Mouse (Mus musculus): ENCODE data around the gene Lcn8.

Lcn8 gene

DNA sequence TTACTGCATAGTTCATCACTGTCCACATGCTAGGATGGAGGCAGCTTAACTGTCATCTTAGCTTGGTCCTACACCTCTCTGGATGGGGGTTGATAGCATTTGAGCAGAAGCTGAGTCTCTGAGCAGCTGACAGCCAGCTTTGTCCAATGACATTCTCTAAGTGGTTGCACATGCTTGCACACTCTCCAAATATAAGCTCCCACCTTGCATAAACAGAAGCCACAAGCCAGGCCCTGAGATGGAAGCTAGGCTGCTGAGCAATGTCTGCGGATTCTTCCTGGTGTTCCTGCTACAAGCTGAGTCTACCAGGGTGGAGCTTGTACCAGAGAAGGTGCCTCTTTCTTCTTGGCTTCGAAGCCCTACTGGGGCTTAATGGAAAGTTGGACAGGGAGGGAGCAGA is at the start of gene Lcn8:
Gene Lcn8 (plus strand): TSS at position 219 of the 400 bp plus-strand sequence.
- DNase-seq (ENCODE audit: low spot score in 2 of 2), result no peak

- DNase-seq (ENCODE audit: low spot score in 2 of 2), result peak; percentile 88 to 90
Observed at GRCm38 (mm10) chr2:25607761-25608622, 44.9 kb upstream of the Lcn8 start, which contains the start of gene Rabl6. TSS of gene Rabl6 (minus strand) at chr2:25608521.

DNA sequence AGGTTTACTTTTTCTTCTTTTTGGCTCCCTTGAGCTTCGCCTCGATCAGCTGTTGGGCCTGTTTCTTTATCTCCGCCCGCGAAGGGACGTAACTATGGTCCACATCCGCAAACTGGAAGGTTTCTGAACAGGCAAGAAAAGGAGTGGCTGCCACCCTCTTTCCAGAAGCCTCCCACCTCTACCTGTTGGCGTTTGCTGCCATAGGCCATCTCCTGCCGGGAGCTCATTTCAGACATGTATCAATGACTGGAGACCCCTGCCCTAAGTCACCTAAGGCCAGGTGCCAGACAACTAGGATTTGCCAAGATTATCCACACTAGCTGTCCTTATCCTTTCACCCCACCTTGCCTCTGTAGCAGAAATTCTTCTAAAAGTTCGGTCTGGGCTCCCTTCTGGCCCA is 44.2 kb upstream of the Lcn8 start:
- DNase-seq (ENCODE audit: low spot score in 2 of 2), result no peak

- DNase-seq (ENCODE audit: low spot score in 2 of 2), result no peak
Observed at GRCm38 (mm10) chr2:25616398-25616797, 36.5 kb upstream of the Lcn8 start.

- DNase-seq (ENCODE audit: low spot score in 2 of 2), result no peak
Observed at GRCm38 (mm10) chr2:25617578-25617977, 35.3 kb upstream of the Lcn8 start, which contains the start of gene Ccdc183. TSS of gene Ccdc183 (minus strand) at chr2:25617678.

DNA sequence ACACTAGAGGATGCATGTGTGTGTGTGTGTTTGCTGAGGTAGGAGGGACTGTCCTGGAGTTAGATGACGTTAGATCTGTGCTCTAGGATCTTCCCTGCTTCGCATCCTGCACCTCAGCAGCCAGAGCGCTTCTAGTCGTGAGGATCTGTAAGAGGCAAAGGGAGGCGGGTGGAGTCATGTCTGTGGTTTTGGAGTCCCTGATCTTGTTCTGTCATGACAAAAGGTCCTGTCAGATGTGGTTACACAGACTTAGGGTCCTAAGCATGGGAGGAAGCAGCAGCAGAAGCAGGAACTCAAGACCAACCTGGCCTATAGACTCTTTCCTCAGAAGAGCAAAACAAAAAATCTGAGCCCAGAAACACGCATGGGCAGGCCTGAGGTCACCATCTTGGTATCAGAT is 32.5 kb upstream of the Lcn8 start:
- DNase-seq (ENCODE audit: low spot score in 2 of 2), result no peak

GRCm38 (mm10) chr2:25620852-25621228 is 32.1 kb upstream of the Lcn8 start:
- DNase-seq (ENCODE audit: low spot score in 2 of 2), result no peak

- DNase-seq (ENCODE audit: low spot score in 2 of 2), result peak; percentile 86 to 88
Observed at GRCm38 (mm10) chr2:25621229-25622200, 31.4 kb upstream of the Lcn8 start, which contains the start of gene Tmem141. TSS of gene Tmem141 (minus strand) at chr2:25622005.

DNA sequence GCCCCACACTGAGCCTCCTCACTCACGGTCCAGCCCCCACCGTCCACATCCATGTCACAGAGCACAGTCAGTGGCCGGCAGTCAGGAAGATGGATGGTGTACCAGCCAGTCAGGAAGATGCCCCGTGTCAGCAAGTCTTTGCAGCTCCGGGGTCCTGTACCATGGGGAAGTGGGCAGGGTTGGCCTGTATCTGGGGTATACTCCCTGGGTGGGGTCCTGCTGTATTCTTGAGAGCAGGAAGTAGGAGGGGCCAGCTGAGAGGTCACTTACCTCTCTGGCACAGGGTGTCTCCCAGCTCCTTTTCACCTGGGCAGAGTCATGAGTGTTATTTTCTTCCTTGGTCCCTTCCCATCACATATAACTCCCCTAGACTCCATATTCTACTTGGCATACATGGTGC is 26.9 kb upstream of the Lcn8 start:
- no peak for DNase-seq (ENCODE audit: low spot score in 2 of 2)

- no peak for DNase-seq (ENCODE audit: low spot score in 2 of 2)
Observed at GRCm38 (mm10) chr2:25627811-25628210, 25.1 kb upstream of the Lcn8 start, which contains the start of gene Fcna. TSS of gene Fcna (minus strand) at chr2:25628030.

- DNase-seq (ENCODE audit: low spot score in 2 of 2), result peak; percentile 26 to 35
Observed at GRCm38 (mm10) chr2:25628738-25629137, 24.2 kb upstream of the Lcn8 start.

DNA sequence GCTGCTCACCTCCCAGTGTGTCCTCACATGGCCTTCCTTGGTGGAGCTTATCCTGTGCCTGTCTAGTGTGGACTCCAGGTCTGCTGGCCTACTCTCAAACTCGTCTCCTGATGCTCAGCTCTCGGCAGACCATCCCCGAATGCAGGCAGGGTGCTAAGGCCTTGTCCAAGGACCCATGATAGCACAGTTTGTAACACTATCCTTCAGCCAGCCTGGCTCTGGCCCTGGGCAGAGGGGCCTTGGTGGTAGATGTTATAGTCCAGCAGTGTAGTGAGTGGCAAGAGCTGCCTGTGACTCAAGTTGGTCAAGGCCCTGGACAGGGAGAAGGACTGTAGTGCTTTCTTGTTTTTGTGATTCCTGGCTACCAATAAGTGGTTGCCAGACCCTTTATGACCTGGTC is 19.3 kb upstream of the Lcn8 start:
- DNase-seq (ENCODE audit: low spot score in 2 of 2), result no peak

- DNase-seq (ENCODE audit: low spot score in 2 of 2), result no peak
Observed at GRCm38 (mm10) chr2:25634046-25634445, 18.9 kb upstream of the Lcn8 start.

DNA sequence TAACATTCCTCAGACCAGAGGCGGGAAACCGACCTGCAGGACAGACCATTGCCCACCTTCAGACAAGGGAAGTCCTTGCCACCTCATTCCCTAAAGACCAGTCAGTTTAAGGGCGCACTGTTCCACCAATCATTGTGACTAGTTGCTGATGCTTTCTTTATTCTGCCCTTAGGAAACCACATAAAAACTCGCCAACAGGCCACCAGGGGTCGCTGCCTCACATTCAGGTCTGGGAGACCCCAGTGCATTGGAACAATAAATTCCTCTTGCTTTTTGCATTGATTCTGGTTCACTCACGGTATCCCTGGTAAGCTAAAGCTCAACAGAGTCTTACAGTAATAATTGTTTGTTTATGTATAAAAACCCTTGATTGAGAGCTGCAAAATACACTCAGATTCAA is 13.0 kb upstream of the Lcn8 start:
- no peak for DNase-seq (ENCODE audit: low spot score in 2 of 2)

DNA sequence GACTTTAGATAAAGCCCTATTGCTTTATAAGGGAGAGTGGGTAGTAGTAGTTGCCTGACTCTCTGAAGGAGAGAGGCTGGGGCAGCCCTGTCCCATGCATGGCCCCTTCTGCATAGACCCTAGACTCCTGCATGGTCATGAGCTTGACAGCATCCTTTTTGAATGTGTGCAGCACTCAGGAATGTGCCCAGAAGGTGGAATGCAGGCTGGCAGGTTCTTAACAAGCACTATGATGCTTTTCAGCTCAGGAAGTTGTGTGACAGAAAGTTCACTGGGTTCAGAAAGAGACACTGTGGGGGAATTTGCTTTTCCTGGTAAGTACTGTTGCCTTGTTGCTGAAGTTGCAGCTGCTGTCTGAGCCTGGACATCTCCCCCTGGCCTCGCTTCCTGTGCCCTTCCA is 1.6 kb downstream of the Lcn8 start:
- DNase-seq (ENCODE audit: low spot score in 2 of 2), result no peak

DNA sequence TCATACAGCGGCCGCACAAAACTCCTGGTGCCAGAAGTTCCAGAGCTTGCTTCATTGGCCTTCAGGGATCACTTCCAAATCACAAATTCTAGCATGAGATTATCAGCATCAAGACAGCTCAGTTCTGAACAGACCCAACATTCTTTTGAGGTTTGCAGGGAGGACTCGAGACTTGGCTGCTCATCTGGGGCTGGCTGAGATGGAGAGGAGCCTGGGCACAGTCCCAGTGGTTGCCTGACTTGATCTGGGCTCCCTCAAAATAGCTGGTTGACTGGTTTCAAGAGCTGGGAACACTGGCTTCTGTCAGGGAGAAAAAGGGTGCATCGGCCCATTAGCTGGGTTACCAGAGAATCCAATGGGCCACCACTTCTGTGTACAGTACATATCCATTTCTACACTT is 3.8 kb downstream of the Lcn8 start:
- DNase-seq (ENCODE audit: low spot score in 2 of 2), result peak in 1 of 2 experiments; percentile 47

DNA sequence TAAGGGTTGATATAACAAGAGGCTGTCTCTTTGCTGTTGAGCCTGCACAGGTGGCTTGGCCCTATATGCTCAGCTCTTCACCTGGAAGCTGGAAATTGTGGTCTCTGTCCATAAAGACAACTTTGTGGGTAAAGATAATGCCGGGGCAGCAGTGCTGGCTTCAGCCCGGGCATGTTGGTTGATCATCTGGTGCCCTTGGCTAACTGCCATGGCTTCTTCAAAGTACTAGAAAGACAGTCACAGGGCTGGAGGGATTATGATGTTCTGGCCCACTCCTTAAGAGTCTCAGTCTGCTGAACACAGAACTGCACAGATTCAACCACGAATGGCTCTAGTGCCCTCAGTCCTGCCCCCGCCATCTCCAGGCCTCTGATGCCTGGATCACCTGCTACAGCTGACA is 4.3 kb downstream of the Lcn8 start:
- DNase-seq (ENCODE audit: low spot score in 2 of 2), result peak in 1 of 2 experiments; percentile 15

GRCm38 (mm10) chr2:25657652-25658051 is 4.7 kb downstream of the Lcn8 start, which contains the start of gene Lcn5:
TSS of gene Lcn5 (plus strand) at chr2:25657952.
- no peak for DNase-seq (ENCODE audit: low spot score in 2 of 2)

- peak; percentile 22 to 30 for DNase-seq (ENCODE audit: low spot score in 2 of 2)
Observed at GRCm38 (mm10) chr2:25660279-25660678, 7.4 kb downstream of the Lcn8 start.

DNA sequence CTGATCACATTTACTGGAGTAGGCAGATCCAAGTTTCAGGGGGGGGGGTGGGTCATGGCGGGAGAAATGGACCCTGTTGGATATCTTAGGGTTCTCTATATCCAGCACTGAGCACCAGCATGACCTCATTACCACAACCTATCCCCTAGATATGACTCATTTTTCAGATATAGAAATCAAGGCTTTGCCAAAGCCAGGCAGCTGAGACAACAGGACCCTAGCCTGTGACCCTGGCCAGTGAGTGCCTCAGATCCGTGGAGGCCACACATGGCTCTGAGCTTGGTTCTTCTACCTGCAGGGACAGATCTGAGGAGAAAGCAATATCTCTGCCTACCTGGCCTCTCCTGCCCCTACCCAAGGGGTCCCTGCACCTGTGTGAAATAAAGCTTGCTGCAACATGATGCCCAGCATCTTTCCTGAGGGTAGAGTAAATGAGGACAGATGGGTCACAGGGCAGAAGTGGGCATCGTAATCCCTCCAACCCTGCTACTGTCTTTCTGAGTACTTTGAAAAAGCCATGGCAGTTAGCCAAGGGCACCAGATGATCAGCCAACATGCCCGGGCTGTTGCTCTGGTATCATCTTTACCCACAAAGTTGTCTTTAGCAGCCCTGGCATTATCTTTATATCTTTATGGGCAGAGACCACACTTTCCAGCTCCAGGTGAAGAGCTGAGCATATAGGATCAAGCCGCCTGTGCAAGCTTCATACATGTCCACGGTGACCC is 8.5 kb downstream of the Lcn8 start:
- no peak for DNase-seq (ENCODE audit: low spot score in 2 of 2)

DNA sequence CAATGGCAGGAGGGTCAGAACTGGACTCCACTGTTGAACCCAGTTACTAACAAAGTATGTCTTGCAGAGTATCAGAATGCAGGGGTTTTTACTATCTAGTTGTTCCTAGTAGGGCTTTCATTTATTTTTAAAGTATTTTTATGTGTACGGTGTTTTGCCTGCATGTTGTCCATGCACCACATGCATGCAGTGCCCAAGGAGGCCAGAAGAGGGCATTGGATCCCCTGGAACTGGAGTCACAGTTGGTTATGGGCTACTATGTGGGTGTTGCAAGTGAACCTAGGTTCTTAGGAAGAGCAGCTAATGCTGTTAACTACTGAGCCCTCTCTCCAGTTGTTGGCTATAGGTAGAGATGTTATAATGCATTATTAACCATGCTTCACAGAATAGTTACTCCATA is 10.6 kb downstream of the Lcn8 start:
- DNase-seq (ENCODE audit: low spot score in 2 of 2), result peak in 1 of 2 experiments; percentile 22
